Mouse (Mus musculus) limb, embryonic 12.5 days (tissue): ENCODE results near the gene AA467197. TPM values are rescaled to one million over a fixed set of nuclear protein-coding genes. Genes with fewer than 3 reads are reported as not detected.
A peak's percentile ranks its signal among the peaks of the same experiment; 100 is the strongest.

Experiments
- ATAC-seq: fragments of 200-750 bp; cut with Nextera tagmentation; 2 replicates; pipeline ENCODE4 v1.8.0; 2017; ENCODE audit warnings: low read depth, moderate TSS enrichment; ENCODE audit not compliant: insufficient number of reproducible peaks, insufficient read depth, low FRiP score, low TSS enrichment
- H3K27ac ChIP-seq: fragments of 300-500 bp; sonication (generic); 2 replicates; pipeline ENCODE4 v1.5.1; 2016; ENCODE audit warnings: mild to moderate bottlenecking, moderate library complexity
- H3K27me3 ChIP-seq: fragments of 300-500 bp; sonication (generic); 2 replicates; pipeline ENCODE4 v1.6.1; 2016; ENCODE audit warnings: mild to moderate bottlenecking, moderate library complexity
- H3K36me3 ChIP-seq: fragments of 300-500 bp; sonication (generic); 2 replicates; pipeline ENCODE4 v1.6.1; 2016; ENCODE audit warnings: mild to moderate bottlenecking, moderate library complexity
- H3K4me1 ChIP-seq: fragments of 300-500 bp; sonication (generic); replicated peaks from 2 replicates; pipeline ENCODE4 v1.6.1; 2016
- H3K4me2 ChIP-seq: fragments of 300-500 bp; sonication (generic); 2 replicates; pipeline ENCODE4 v1.6.1; 2016; ENCODE audit warnings: mild to moderate bottlenecking, moderate library complexity
- H3K4me3 ChIP-seq: fragments of 300-500 bp; sonication (generic); replicated peaks from 2 replicates; pipeline ENCODE4 v1.5.1; 2016; ENCODE audit warnings: mild to moderate bottlenecking
- H3K9ac ChIP-seq: fragments of 300-500 bp; sonication (generic); replicated peaks from 2 replicates; pipeline ENCODE4 v1.6.1; 2016; ENCODE audit warnings: mild to moderate bottlenecking, moderate library complexity
- H3K9me3 ChIP-seq: fragments of 300-500 bp; sonication (generic); 2 replicates; pipeline ENCODE4 v1.6.1; 2016; ENCODE audit warnings: mild to moderate bottlenecking, moderate library complexity
- WGBS: fragments of 180-500 bp; shearing (Covaris S2); methylation state at CpG from one replicate; pipeline ENCODE4 v1.1.7; 2016; 5-methylcytosine and 5-hydroxymethylcytosine counted together
- polyA plus RNA-seq: library from polyadenylated mRNA; unstranded; fragments of >200 nt; fragmentation: Nextera tagmentation; extraction: Ambion mirVana; gene quantifications from 2 replicates; pipeline ENCODE4 v1.2.1, GENCODE M21; 2016

AA467197 gene
- polyA plus RNA-seq, 1 experiment from 2014 or later = 0.41 TPM

- Histone ChIP-seq H3K9me3 (no peaks in the 10 kb centered on the region), H3K4me1 (0 out of 2 replicates have a peak, but pooled peaks cover 3% of the 10 kb centered on the region), H3K4me2 (no peak overlapping the region), H3K36me3 (no peaks in the 10 kb centered on the region), H3K9ac (no peak overlapping the region), H3K4me3 (no peak overlapping the region), H3K27me3 (peaks cover 9% of the 10 kb centered on the region; the same call in 1 of the 2 replicates), H3K27ac (no peak overlapping the region)
- no peak for ATAC-seq
- WGBS = 77% methylated on average over 6 of the region's 6 CpGs
Measured at GRCm38 (mm10) chr2:122616237-122616636, 20.5 kb upstream of the AA467197 start.

GRCm38 (mm10) chr2:122617792-122618191, 19.0 kb upstream of the AA467197 start:
- H3K36me3 ChIP-seq = no peaks in the 10 kb centered on the region
- WGBS = 87% methylated on average over 6 of the region's 6 CpGs
- H3K27me3 ChIP-seq = 0 out of 2 replicates have a peak, but pooled peaks cover 4% of the 10 kb centered on the region
- no peak overlapping the region for H3K9ac ChIP-seq
- ATAC-seq = no peak
- no peak overlapping the region for H3K27ac ChIP-seq
- H3K4me3 ChIP-seq = no peak overlapping the region
- no peaks in the 10 kb centered on the region for H3K4me1 ChIP-seq
- no peaks in the 10 kb centered on the region for H3K9me3 ChIP-seq
- no peak overlapping the region for H3K4me2 ChIP-seq

- 0 out of 2 replicates have a peak, but pooled peaks cover 4% of the 10 kb centered on the region for H3K27me3 ChIP-seq
- H3K4me1 ChIP-seq = no peaks in the 10 kb centered on the region
- no peak overlapping the region for H3K27ac ChIP-seq
- no peaks in the 10 kb centered on the region for H3K9me3 ChIP-seq
- H3K36me3 ChIP-seq = no peaks in the 10 kb centered on the region
- no peak for ATAC-seq
- WGBS = 70% methylated on average over 4 of the region's 4 CpGs
- no peak overlapping the region for H3K9ac ChIP-seq
- H3K4me3 ChIP-seq = no peak overlapping the region
- H3K4me2 ChIP-seq = no peak overlapping the region
Measured at GRCm38 (mm10) chr2:122618719-122619118, 18.1 kb upstream of the AA467197 start.

- H3K4me2 ChIP-seq = no peak overlapping the region
- ATAC-seq = no peak
- no peak overlapping the region for H3K4me3 ChIP-seq
- no peaks in the 10 kb centered on the region for H3K27me3 ChIP-seq
- H3K36me3 ChIP-seq = no peaks in the 10 kb centered on the region
- no peaks in the 10 kb centered on the region for H3K4me1 ChIP-seq
- H3K27ac ChIP-seq = no peak overlapping the region
- WGBS = 78% methylated on average over 9 of the region's 9 CpGs
- no peaks in the 10 kb centered on the region for H3K9me3 ChIP-seq
- H3K9ac ChIP-seq = no peak overlapping the region
Measured at GRCm38 (mm10) chr2:122621337-122622110, 15.3 kb upstream of the AA467197 start.

GRCm38 (mm10) chr2:122625930-122626329, 10.9 kb upstream of the AA467197 start:
- Histone ChIP-seq H3K4me2 (no peak overlapping the region), H3K4me1 (no peaks in the 10 kb centered on the region; the same call in 1 of the 2 replicates), H3K9ac (no peak overlapping the region), H3K9me3 (no peaks in the 10 kb centered on the region), H3K27ac (no peak overlapping the region), H3K27me3 (no peaks in the 10 kb centered on the region), H3K4me3 (no peak overlapping the region), H3K36me3 (no peaks in the 10 kb centered on the region)
- ATAC-seq = no peak
- WGBS = 54% methylated on average over 7 of the region's 7 CpGs

- ATAC-seq = no peak
- peaks cover 11% of the 10 kb centered on the region for H3K4me1 ChIP-seq
- no peaks in the 10 kb centered on the region for H3K9me3 ChIP-seq
- WGBS = 0% methylated on average over 7 of the region's 7 CpGs
- no peak overlapping the region for H3K9ac ChIP-seq
- no peak overlapping the region for H3K4me3 ChIP-seq
- H3K4me2 ChIP-seq = 0 out of 2 replicates have a peak overlapping the region, but pooled peaks have one; percentile 19
- no peak overlapping the region for H3K27ac ChIP-seq
- H3K36me3 ChIP-seq = peaks cover 16% of the 10 kb centered on the region
- H3K27me3 ChIP-seq = no peaks in the 10 kb centered on the region
Measured at GRCm38 (mm10) chr2:122628976-122629375, 7.8 kb upstream of the AA467197 start.

GRCm38 (mm10) chr2:122629871-122630270, 6.9 kb upstream of the AA467197 start:
- Histone ChIP-seq H3K27ac (no peak overlapping the region), H3K4me3 (peak overlapping the region; percentile 96), H3K9ac (no peak overlapping the region), H3K4me2 (peak overlapping the region; percentile 96), H3K9me3 (no peaks in the 10 kb centered on the region), H3K4me1 (peaks cover 11% of the 10 kb centered on the region), H3K36me3 (peaks cover 22% of the 10 kb centered on the region), H3K27me3 (no peaks in the 10 kb centered on the region)
- no peak for ATAC-seq
- WGBS = 63% methylated on average over 6 of the region's 6 CpGs

GRCm38 (mm10) chr2:122630465-122631225, 6.1 kb upstream of the AA467197 start:
- Histone ChIP-seq H3K27ac (peak overlapping the region; percentile 80), H3K9ac (peak overlapping the region; percentile 94), H3K27me3 (no peaks in the 10 kb centered on the region), H3K4me2 (peak overlapping the region; percentile 96), H3K4me1 (peaks cover 11% of the 10 kb centered on the region), H3K36me3 (peaks cover 22% of the 10 kb centered on the region), H3K9me3 (no peaks in the 10 kb centered on the region), H3K4me3 (peak overlapping the region; percentile 96)
- under 1% methylated on average over 75 of the region's 75 CpGs for WGBS
- peak; percentile 76 for ATAC-seq

GRCm38 (mm10) chr2:122631226-122631801, 5.5 kb upstream of the AA467197 start:
- WGBS = under 1% methylated on average over 52 of the region's 53 CpGs
- H3K4me3 ChIP-seq = peak overlapping the region; percentile 96
- peak overlapping the region; percentile 96 for H3K4me2 ChIP-seq
- H3K27ac ChIP-seq = peak overlapping the region; percentile 59; the same call in 1 of the 2 replicates
- H3K9ac ChIP-seq = peak overlapping the region; percentile 94
- peaks cover 11% of the 10 kb centered on the region for H3K4me1 ChIP-seq
- H3K36me3 ChIP-seq = peaks cover 22% of the 10 kb centered on the region
- ATAC-seq = peak; percentile 24; the same call in 1 of the 2 replicates
- no peaks in the 10 kb centered on the region for H3K9me3 ChIP-seq
- H3K27me3 ChIP-seq = no peaks in the 10 kb centered on the region

- H3K27me3 ChIP-seq = peaks cover 14% of the 10 kb centered on the region
- peaks cover 19% of the 10 kb centered on the region for H3K36me3 ChIP-seq
- ATAC-seq = peak; percentile 67; the same call in 1 of the 2 replicates
- no peaks in the 10 kb centered on the region for H3K4me1 ChIP-seq
- peak overlapping the region; percentile 69 for H3K4me2 ChIP-seq
- no peak overlapping the region for H3K27ac ChIP-seq
- 1% methylated on average over 36 of the region's 36 CpGs for WGBS
- H3K4me3 ChIP-seq = peak overlapping the region; percentile 38
- H3K9me3 ChIP-seq = no peaks in the 10 kb centered on the region
- peak overlapping the region; percentile 40; the same call in 1 of the 2 replicates for H3K9ac ChIP-seq
Measured at GRCm38 (mm10) chr2:122637526-122637997, 776 bp downstream of the AA467197 start.

GRCm38 (mm10) chr2:122638029-122638428, 1.2 kb downstream of the AA467197 start:
- Histone ChIP-seq H3K4me1 (no peaks in the 10 kb centered on the region), H3K9ac (peak overlapping the region; percentile 40; the same call in 1 of the 2 replicates), H3K27ac (no peak overlapping the region), H3K4me3 (peak overlapping the region; percentile 38), H3K36me3 (peaks cover 14% of the 10 kb centered on the region), H3K4me2 (peak overlapping the region; percentile 69), H3K27me3 (peaks cover 14% of the 10 kb centered on the region), H3K9me3 (no peaks in the 10 kb centered on the region)
- ATAC-seq = no peak
- WGBS = 32% methylated on average over 12 of the region's 12 CpGs
